ENCODE assay signal across 13 mouse cellular contexts in genomic region chr4:142171788-142172497, GRCm38 (mm10).
A peak's percentile ranks its signal among the peaks of the same experiment; 100 is the strongest.
DNase-seq lines count a peak whose midpoint lies in the region; ATAC-seq and TF ChIP-seq lines count a peak whose summit lies in the region.
"Had no signal": no experiment of that assay in that cellular context is flagged by ENCODE, and none has a peak within 500 bp of the region (broad histone marks: within the 10 kb centered on the region; RNA-seq: fewer than 3 reads in every experiment).

No protein-coding gene starts in this region.

- TF ChIP-seq POLR2A in heart, adult 2 months (IDR thresholded peaks at IDR 0.05; ENCODE audit: insufficient read depth, low read depth, low read length): no peak

- H3K27me3 ChIP-seq in heart, adult 2 months (ENCODE audit: control insufficient read depth, insufficient read depth, low read length): no peaks in the 10 kb centered on the region
- no peaks in the 10 kb centered on the region for H3K27me3 ChIP-seq in heart, embryonic 11.5 days (ENCODE audit: control insufficient read depth, insufficient read depth, low read length)
- H3K27me3 ChIP-seq in intestine, embryonic 14.5 days (replicated peaks; ENCODE audit: control insufficient read depth, insufficient read depth, low read length): no peaks in the 10 kb centered on the region
- H3K27me3 ChIP-seq in stomach, embryonic 15.5 days (replicated peaks): no peaks in the 10 kb centered on the region
- H3K27me3 ChIP-seq: midbrain, embryonic 15.5 days had no signal

- 76% methylated on average over 7 of the region's 8 CpGs for WGBS in heart, adult 2 months
- WGBS in heart, embryonic 11.5 days (ENCODE audit: insufficient replicate concordance): 59% methylated on average over 8 of the region's 8 CpGs
- 58% methylated on average over 7 of the region's 8 CpGs for WGBS in intestine, embryonic 14.5 days
- 65% methylated on average over 7 of the region's 8 CpGs for WGBS in stomach, embryonic 15.5 days

- H3K9me3 ChIP-seq in heart, embryonic 11.5 days (replicated peaks; ENCODE audit: control insufficient read depth, low read length): no peaks in the 10 kb centered on the region
- no peaks in the 10 kb centered on the region for H3K9me3 ChIP-seq in intestine, embryonic 14.5 days (ENCODE audit: control insufficient read depth, low read length)
- no peaks in the 10 kb centered on the region for H3K9me3 ChIP-seq in stomach, embryonic 15.5 days
- H3K9me3 ChIP-seq: midbrain, embryonic 15.5 days had no signal

- no peaks in the 10 kb centered on the region for H3K79me2 ChIP-seq in heart, adult 2 months (replicated peaks; ENCODE audit: control insufficient read depth, insufficient read depth, low read length)

- no peaks in the 10 kb centered on the region; the same call in 1 of the 2 replicates for H3K36me3 ChIP-seq in heart, adult 2 months (ENCODE audit: control insufficient read depth, insufficient read depth, low read length)
- H3K36me3 ChIP-seq in heart, embryonic 11.5 days (ENCODE audit: control insufficient read depth, insufficient read depth, low read length): no peaks in the 10 kb centered on the region
- 0 out of 2 replicates have a peak, but pooled peaks cover 2% of the 10 kb centered on the region for H3K36me3 ChIP-seq in intestine, embryonic 14.5 days (ENCODE audit: control insufficient read depth, insufficient read depth, low read length)
- no peaks in the 10 kb centered on the region for H3K36me3 ChIP-seq in stomach, embryonic 15.5 days
- H3K36me3 ChIP-seq: midbrain, embryonic 15.5 days had no signal

- no peak for TF ChIP-seq EP300 in heart, adult 2 months (IDR thresholded peaks at IDR 0.05; ENCODE audit: insufficient read depth, low read depth, low read length)

- TF ChIP-seq CTCF in heart, adult 2 months (IDR thresholded peaks at IDR 0.05): no peak
- TF ChIP-seq CTCF in layer of hippocampus, adult 2 months (conservative IDR thresholded peaks at IDR 0.05): no peak

- H3K4me1 ChIP-seq in heart, adult 2 months (ENCODE audit: control insufficient read depth, insufficient read depth, low read length): peaks cover 11% of the 10 kb centered on the region
- H3K4me1 ChIP-seq in heart, embryonic 11.5 days (ENCODE audit: control insufficient read depth, insufficient read depth, low read length): peaks cover 36% of the 10 kb centered on the region
- H3K4me1 ChIP-seq in intestine, embryonic 14.5 days (replicated peaks; ENCODE audit: control insufficient read depth, insufficient read depth, low read length): peaks cover 39% of the 10 kb centered on the region
- peaks cover 59% of the 10 kb centered on the region for H3K4me1 ChIP-seq in stomach, embryonic 15.5 days

- no peak overlapping the region for H3K9ac ChIP-seq in heart, adult 2 months (ENCODE audit: low read depth, low read length)
- no peak overlapping the region for H3K9ac ChIP-seq in heart, embryonic 11.5 days (ENCODE audit: low read depth, low read length)
- H3K9ac ChIP-seq in intestine, embryonic 14.5 days (ENCODE audit: low read length): 0 out of 2 replicates have a peak overlapping the region, but pooled peaks have one; percentile 1
- no peak overlapping the region for H3K9ac ChIP-seq in stomach, embryonic 15.5 days
- H3K9ac ChIP-seq: liver, embryonic 14.5 days; midbrain, embryonic 15.5 days had no signal

- peak overlapping the region; percentile 43 for H3K27ac ChIP-seq in heart, adult 2 months
- H3K27ac ChIP-seq in heart, embryonic 11.5 days (ENCODE audit: low read depth, low read length): no peak overlapping the region
- peak overlapping the region; percentile 14; the same call in 1 of the 2 replicates for H3K27ac ChIP-seq in layer of hippocampus, adult 2 months
- peak overlapping the region; percentile 81 for H3K27ac ChIP-seq in intestine, embryonic 14.5 days (ENCODE audit: low read depth)
- peak overlapping the region; percentile 73 for H3K27ac ChIP-seq in stomach, embryonic 15.5 days
- H3K27ac ChIP-seq: liver, embryonic 14.5 days; macrophage; midbrain, embryonic 15.5 days had no signal

- no peak overlapping the region for H3K4me2 ChIP-seq in heart, embryonic 11.5 days
- H3K4me2 ChIP-seq in intestine, embryonic 14.5 days (ENCODE audit: low read length): no peak overlapping the region
- no peak overlapping the region for H3K4me2 ChIP-seq in stomach, embryonic 15.5 days
- H3K4me2 ChIP-seq: midbrain, embryonic 15.5 days had no signal

- intact Hi-C loops in heart, adult 2 months (cut with DNase I): no loop called here

- no peak for ATAC-seq in heart, embryonic 11.5 days (replicated peaks; ENCODE audit: insufficient number of reproducible peaks, low FRiP score, low TSS enrichment)
- ATAC-seq in intestine, embryonic 14.5 days (replicated peaks; ENCODE audit: low FRiP score, low TSS enrichment, low read depth): no peak
- no peak for ATAC-seq in stomach, embryonic 15.5 days (ENCODE audit: insufficient read depth, low FRiP score, low read depth)
- ATAC-seq: activated CD4-positive, CD25-positive, alpha-beta regulatory T cell, adult 4 months; midbrain, embryonic 15.5 days had no signal

- H3K4me3 ChIP-seq in heart, adult 2 months: no peak overlapping the region
- H3K4me3 ChIP-seq in heart, embryonic 11.5 days (ENCODE audit: low read depth, low read length): no peak overlapping the region
- no peak overlapping the region for H3K4me3 ChIP-seq in layer of hippocampus, adult 2 months
- no peak overlapping the region for H3K4me3 ChIP-seq in intestine, embryonic 14.5 days (ENCODE audit: low read depth, low read length)
- H3K4me3 ChIP-seq in stomach, embryonic 15.5 days (replicated peaks): no peak overlapping the region
- H3K4me3 ChIP-seq: midbrain, embryonic 15.5 days had no signal

- DNase-seq in heart, adult 2 months: no peak
- DNase-seq in layer of hippocampus, adult 2 months (ENCODE audit: low spot score in 2 of 2): no peak
- DNase-seq in layer of hippocampus, adult 9-11 months: no peak
- DNase-seq in intestine, embryonic 14.5 days (ENCODE audit: low spot score): no peak
- DNase-seq in thymus, postnatal 25 days: no peak
- no peak for DNase-seq in frontal cortex, adult 2 months (ENCODE audit: extremely low spot score in 1 of 2, low spot score in 1 of 2)
- DNase-seq: cerebellum, adult 18-20 months had no signal
